Mouse (Mus musculus): ENCODE data around the gene Arrdc5.
"Not testable (repeated sequence)": the region's sequence is repeated elsewhere in the genome, so short reads cannot be mapped to it uniquely, and the experiment has no call there.

The Arrdc5 gene

DNA sequence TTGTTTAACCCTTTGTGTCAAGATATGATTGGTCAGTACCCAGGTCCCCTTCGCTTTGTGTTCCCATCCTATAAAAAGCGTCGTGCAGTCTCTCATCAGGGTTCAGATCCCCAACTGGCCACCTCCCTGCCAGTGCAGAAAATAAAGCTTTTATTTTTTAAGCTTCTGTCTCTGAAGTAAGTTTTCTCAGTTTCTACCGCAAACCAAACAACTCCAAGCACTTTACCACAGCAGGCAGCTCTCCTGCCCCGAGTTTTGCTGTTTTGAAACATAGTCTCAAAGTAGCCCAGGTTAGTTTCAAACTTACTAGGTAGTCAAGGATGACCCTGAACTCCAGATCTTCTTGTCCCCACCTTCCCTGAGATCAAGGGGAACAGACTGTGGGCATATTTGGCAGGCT lies 21.7 kb downstream of the Arrdc5 start:
- no peak for DNase-seq (ENCODE audit: low spot score)

DNA sequence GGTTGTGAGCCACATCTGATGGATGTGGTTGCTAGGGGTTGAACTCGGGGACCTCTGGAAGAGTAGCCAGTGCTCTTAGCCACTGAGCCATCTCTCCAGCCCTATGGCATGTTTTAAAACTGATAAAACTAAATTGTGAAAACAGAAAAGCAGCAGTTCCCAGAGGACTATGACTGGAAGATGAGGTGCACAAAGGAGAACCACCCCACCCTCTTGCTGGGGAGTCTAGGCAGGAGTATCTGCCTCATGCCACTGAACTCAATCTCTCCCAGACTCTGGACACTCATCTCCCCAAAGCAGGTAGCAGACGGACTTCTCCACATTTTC lies 22.6 kb downstream of the Arrdc5 start:
- DNase-seq (ENCODE audit: low spot score), result no peak

DNA sequence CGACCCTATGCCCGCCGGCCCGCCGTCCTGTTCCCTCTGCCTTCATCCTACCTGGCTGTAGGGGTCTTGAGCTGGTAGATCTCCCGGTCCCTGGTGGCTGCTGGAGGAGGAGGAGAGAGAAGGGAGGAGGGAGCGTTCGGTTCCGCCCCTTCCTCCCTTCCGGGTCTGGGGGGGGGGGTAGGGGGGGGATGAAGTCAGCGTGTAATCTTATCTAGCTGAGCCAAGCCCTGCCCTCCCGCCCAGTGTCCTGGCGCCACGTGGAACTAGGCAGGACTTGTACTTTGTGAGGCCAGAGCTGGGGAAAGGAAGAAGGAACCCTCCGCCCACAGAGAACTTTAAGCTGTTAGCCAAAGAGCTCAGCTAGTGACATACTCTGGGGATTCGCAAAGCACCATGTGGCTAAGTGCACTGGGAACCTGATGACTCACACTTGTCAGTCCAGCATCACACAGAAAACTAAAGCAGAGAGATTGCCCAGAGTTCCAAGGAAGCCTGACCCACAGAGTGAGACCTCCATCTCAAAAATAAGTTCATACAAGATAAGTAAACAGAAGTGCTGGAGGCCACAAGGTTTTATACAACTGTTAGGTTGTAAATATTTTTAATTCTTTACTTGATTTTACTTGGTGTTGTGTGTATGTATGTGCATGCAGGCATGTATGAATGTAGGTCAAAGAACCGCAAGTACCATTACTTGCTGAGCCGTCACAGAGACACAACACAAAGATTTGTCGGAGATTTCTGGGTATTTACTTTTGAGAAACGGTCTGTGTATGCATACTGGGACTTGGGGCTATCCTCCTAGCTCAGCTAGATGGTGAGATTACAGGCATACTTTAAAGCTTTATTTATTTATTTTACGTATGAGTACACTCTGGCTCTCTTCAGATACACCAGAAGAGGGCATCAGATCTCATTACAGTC lies 23.2 kb downstream of the Arrdc5 start, which contains the start of gene Ticam1:
Gene Ticam1, minus strand, starts transcription at position 144 of the 924 bp plus-strand sequence.
- peak; percentile 70 for DNase-seq (ENCODE audit: low spot score)

DNA sequence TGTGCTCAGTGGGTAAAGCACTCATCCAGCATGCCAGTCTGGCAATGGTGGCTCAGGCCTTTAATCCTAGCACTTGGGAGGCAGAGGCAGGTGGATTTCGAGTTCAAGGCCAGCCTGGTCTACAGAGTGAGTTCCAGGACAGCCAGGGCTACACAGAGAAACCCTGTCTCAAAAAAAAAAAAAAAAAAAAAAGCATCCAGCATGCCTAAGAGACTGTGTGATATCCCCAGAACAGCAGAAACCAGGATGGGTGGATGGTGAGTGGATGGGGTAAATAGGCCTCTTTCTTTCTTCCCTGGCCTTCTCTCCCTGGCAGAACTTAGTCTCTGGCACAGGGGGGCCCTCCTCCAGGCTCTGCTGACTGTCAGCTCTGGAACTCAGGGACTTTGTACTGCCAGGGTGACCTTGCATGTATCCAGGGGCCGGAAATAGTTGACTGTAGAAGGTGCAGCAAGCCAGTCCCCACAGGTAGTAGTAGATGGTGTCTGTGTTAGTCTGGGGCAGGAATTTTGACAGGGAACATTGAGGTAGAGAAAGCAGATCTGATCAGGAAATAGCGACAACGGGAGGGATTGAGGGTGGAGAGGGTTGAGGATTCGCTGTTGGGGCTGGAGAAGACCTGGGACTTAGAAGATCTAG lies 24.1 kb downstream of the Arrdc5 start:
- DNase-seq (ENCODE audit: low spot score), result no peak

DNA sequence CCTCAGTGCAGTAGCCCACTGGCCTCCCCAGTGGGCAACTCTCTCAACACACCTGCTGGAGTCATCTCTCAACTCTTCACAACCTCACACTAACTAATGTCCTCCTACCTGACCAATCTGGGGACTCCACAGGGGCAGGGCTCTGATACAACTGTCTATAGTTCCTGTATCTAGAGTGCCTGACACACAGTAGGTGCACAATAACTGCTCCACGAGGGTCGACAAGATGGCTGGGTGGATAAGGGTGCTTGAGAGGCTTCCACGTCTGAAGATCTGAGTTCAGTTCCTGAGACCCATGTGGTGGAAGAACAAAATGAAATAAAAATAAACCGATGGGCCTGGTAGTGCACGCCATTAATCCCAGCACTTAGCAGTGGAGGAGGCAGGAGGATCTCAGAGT lies 26.1 kb downstream of the Arrdc5 start:
- no peak for DNase-seq (ENCODE audit: low spot score)

DNA sequence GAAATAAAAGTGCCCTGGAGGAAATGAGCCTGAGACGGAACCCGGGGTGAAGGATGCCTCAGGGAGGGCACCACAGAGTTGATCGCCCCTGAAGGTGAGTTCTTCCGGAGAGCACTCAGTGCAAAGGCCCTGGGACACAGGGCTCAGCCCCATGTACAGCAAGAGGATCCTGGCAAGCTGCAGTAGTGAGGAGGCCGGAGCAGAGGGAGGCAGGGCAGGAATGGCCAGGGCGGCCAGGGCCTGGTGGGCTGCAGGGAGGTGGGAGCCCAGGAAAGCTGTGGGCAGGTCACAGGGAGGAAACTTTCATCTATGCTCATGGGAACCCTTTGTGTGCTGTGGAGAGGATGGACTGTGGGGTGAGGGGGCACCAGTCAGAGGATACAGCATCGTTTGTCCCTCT lies 26.6 kb downstream of the Arrdc5 start:
- no peak for DNase-seq (ENCODE audit: low spot score)

DNA sequence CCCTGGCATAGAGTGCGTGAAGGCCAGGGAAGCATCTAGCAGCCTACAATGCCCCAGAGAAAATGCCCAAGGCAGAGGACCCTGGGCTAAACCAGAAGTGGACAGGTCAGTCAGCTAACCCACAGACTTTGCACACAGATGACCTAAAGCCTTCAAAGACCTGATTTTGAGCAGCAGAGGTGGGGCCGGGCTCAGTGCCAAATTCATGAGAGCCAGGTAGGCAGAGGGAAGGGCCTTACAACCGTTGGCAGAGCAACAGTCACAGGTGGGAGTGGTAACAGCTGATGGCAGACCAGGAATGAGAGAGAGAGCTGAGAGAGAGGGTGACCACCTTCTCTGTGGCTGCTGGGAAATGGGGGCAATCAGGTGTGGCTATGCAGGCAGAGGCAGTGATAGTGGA lies 27.4 kb downstream of the Arrdc5 start:
- no peak for DNase-seq (ENCODE audit: low spot score)

DNA sequence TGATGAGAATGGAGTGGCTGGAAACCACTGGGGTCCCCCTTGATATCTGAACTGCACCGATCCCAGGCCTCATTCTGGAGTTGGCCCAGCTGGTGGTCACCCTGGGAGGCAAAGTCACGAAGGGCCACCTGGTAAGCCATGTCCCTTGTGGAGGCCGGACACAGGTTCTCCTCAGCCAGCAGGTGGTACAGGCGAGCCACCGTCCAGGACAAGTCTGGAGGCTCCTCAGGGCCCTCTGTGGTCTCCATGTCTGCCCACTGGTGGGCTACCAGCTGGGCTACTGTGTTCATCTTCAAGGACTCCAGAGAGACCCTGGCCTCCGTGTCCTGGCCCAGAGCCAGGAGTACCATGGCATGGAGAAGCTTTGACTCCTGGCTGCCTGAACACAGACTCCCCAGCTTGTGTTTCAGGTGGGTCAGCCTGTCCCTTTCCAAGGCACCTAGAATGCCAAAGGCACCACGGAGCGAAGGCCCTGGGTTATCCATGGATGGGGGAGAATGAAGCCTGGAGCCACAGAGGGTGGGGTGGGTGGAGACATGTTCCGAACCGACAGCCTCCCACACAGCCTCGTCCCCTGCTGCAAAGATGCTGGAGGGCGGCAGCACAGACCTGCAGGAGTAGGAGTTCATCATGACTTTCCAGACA lies 28.4 kb downstream of the Arrdc5 start:
- DNase-seq (ENCODE audit: low spot score), result no peak

DNA sequence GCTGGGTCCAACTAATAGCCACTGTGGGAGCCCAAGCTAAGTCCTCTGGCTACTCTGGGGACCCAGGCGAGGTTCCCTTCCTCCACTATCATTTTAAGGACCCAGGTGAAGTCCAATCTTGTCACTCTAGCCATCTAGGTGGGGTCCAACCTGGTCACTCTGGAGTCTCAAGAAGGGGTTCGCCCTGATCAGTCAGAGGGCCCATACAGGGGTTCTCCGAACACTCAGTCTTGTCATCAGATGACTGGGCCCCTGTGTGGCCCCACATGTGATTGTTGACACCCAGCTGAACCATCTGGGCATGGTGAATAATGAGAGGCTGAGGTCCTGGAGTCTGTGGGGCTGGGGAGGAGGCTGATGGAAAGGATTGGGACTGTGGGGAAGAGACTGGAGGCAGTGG lies 30.3 kb downstream of the Arrdc5 start:
- DNase-seq (ENCODE audit: low spot score), result no peak

DNA sequence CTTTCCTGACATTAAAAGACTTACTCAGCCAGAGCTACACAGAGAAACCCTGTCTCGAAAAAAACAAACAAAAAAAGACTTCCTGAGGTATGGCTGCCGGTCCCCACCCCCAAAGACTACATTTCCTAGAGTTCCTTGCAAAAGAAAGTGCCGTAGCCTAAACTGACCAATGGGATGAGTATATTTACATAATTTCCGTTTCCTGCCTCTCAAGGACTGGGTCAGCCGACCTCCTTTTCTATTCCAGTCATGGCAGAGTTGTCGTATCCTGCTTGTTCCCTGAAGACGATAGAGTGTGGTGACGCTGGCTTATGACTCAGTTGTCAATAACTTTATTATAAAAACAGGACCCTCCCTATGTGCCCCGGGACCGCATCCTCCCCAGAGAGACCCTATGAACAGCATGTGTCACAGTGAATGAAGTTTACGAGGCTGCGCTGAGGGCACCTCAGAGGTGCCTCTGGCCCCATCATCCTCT lies 30.9 kb downstream of the Arrdc5 start:
- no peak for DNase-seq (ENCODE audit: low spot score)

DNA sequence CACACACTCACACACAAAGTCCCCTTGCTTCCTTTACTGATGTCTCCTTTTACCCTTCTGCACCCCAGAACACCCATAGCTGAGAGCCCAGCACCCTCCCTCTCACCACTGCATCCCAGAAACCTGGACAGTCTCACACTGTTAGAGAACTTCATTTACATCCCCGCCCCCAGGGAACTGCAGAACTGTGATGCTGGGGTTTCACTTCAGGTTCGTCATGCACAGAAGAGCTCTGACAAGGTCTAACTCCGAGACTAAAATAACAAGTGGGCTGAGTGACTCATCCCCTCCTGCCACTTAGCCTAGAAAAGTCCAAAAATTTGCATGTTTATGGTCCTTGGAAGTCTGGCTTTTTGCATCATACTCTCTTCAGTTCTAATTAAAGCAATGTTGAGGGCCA lies 33.8 kb downstream of the Arrdc5 start:
- no peak for DNase-seq (ENCODE audit: low spot score)

DNA sequence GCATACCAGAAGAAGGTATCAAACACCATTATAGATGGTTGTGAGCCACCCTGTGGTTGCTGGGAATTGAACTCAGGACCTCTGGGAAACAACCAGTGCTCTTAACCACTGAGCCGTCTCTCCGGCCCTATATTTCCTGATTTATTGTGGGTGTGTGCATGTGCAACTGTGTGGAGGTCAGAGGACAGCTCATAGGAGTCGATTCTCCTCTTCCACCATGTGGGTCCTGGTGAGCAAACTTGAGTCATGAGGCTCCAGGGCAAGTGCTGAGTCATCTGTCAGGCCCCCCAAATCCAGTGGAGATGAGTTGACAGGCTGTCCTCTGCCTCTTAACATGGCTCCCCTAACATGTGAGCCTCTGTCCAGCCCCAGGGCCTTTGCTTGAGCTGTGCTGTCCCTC lies 34.2 kb downstream of the Arrdc5 start:
- no peak for DNase-seq (ENCODE audit: low spot score)

DNA sequence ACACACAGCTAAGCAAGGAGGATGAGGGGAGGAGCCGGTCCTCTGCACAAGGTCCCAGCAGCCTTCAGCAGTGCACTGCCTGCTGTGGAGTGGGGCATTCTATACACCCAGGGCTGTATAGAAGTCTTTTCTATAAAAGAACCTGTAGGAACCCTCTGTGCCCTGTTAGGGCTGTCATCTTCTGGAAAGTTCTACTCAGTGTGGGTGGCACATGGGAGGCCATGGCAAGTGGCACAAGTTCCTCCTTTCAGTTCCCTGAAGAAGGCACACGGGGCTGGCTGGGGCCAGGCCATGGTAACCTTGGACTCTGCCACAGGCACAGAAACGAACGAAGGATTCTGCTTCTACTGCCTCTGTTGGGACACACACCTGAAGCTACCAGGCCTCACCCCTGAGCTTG lies 35.1 kb downstream of the Arrdc5 start:
- DNase-seq (ENCODE audit: low spot score), result no peak

DNA sequence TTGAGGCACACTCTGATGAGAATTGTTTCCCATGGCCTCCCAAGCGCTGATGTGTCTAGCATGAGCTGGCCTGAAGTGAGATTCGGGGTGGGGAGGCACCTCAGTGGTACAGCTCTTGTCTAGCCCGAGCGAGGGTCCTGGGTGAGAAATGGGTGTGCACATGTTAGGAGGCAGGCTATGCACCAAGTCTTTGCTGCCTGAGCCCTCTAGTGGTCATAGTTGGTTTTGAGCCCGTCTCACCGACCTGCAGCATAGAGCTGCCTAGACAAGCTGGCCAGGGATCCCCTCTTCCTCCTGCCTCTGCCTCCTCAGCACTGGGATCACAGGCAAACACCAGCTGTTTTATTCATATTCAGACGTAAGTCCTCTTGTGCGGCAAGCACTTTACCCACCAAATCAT lies 36.1 kb downstream of the Arrdc5 start:
- peak; percentile 64 for DNase-seq (ENCODE audit: low spot score)

DNA sequence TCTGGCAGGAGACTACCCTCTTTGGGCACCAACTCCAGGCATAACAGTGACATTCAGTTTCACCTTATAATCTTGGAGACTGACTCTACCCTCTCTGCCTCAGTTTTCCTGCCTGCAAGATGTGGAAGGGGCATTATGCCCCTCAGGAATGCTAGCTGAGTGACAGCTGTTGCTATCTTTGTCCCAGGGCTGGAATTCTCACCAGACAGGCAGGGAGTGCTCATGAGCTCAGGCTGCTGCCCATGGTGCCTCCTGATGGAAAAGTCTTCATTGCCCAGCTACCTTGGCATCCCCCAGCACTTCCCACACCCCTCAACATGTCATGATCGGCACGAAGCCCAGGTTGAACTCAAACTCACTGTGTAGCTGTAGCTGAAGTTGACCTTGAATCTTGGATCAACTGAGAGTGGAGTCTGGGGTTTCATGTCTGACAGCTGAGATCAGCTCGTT lies 37.4 kb downstream of the Arrdc5 start:
- no peak for DNase-seq (ENCODE audit: low spot score)

DNA sequence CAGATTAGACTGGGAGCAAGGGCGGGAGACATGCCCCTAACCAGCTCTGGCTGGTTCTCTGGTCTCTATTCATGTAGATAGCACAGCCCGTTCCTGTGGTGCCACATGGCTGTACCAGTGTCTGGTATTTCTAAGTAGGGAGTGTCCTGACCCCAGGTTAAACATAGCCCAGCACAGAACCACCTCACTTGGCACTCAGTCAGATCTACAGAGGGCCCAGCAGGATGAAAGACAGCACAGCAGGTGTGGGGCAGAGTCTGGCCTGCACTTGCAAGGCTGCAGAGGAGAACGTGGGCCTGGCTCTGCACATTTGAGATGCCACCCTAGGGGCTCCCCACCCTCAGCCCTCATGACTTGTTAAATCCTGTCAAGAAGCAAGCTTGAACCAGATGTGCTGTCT lies 38.9 kb downstream of the Arrdc5 start:
- no peak for DNase-seq (ENCODE audit: low spot score)

DNA sequence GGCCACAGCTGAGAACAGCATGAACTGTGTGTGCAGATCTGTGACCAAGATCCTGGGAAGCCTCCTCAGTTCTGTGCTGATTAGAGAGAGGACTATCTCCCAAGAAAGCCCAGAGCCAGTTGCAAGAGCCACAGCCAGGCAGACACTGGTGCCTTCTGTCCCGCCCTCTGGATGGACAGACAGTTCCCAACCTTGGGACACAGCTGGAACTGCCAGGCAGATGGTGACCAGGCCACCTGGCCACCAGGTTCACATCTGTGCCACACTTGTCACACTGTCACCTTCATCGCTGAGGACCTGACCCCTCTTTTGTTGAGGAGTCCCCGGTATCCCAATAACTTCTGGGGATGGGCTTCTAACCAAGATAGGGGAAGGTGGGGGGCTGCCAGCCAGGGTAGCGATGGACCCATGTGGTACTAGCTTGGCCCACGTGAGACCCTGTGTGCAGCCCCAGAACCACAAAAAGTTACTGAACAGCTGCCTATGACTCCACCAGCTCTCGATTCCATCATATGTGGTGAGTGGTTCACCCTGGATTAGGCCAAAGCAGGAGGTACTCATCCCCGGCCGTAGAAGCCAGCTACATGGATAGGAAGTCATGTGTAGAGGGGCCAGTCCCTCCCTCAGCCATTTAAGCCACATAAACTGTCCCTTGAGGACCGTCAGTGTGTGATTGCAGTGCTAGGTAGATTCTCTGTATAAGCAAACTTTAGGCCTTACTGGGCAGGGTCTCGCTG lies 40.6 kb downstream of the Arrdc5 start:
- DNase-seq (ENCODE audit: low spot score), result no peak

DNA sequence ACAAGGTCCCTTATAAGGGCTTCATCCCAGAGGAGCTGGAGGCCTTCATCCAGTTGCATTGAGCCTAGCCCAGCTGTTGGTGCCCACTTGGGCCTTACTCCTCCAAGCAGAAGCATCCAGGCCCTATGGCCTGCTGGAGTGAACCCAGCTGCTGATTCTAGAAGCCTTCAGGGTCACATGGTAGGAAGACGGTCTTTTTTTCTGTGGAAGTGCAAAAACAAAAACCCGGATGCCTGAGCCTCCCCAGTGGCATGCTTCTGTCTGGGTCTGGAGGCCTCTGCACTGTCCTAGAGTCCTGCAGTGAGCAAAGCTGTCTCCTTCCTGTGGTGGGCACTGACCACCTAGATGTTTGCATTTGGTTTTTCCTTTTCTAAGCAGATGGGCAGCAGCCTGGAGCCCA lies 41.3 kb downstream of the Arrdc5 start:
- DNase-seq (ENCODE audit: low spot score), result not testable (repeated sequence)

DNA sequence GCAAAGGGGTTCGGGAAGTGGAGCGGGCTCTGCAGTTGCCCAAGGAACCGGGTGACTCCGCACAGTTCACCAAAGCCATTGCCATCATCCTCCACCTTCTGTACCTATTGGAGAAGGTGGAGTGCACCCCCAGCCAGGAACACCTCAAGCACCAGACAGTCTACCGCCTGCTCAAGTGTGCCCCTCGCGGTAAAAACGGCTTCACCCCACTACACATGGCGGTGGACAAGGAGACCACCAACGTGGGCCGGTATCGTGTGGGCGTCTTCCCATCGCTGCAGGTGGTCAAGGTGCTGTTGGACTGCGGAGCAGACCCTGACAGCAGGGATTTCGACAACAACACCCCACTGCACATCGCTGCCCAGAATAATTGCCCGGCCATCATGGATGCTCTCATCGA lies 41.8 kb downstream of the Arrdc5 start:
- not testable (repeated sequence) for DNase-seq (ENCODE audit: low spot score)

DNA sequence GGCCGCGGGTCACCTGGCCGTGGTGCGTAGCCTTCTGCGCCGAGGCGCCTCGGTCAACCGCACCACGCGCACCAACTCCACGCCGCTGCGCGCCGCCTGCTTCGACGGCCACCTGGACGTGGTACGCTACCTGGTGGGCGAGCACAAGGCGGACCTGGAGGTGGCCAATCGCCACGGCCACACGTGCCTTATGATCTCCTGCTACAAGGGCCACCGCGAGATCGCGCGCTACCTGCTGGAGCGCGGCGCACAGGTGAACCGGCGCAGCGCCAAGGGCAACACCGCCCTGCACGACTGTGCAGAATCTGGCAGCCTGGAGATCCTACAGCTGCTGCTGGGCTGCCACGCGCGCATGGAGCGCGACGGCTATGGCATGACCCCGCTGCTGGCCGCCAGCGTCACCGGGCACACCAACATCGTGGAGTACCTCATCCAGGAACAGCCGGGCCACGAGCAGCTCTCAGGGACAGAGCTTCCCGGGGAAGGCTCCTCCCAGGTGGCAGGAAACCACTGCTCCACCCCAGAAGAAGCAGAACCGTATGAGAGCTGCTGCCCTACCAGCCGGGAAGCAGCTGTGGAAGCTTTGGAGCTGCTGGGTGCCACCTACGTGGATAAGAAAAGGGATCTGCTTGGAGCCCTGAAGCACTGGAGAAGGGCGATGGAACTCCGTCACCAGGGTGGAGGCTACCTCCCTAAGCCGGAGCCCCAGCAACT lies 42.7 kb downstream of the Arrdc5 start:
- no peak for DNase-seq (ENCODE audit: low spot score)

DNA sequence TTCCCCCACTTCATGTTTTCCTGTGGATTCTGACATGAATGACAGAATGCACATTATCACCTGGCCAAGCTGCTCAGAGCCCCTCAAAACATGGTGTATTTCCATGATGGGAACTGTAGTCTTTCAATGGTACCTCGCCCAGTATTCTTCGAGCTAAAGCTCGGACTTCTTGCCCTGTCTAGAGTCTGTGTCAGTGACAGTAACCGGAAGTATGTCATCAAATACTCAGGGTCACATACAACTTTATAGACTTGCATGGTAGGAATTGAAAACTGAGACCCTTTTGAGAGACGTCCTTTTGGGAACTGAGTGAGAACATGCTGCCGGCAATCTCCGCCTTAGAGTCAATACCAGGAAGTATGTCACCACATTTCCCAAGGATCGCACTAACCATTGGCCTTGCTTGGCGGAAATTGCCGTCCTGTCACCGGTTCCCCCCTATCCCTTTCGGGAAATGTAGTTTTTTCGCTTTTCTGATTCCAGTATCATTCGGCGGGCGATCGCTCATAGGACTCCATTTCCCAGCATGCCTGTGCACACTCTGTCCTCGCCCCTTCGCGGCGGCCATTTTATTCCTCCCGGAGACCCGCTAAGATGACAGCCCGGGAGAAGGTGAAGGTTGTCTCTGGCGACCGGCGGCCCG lies 43.7 kb downstream of the Arrdc5 start, which contains the start of gene Fem1a:
Gene Fem1a, plus strand, starts transcription at position 572 of the 643 bp plus-strand sequence.
- peak; percentile 68 for DNase-seq (ENCODE audit: low spot score)
